Comparison of ENCODE assay signal across 8 mouse cellular contexts in the genomic region with DNA sequence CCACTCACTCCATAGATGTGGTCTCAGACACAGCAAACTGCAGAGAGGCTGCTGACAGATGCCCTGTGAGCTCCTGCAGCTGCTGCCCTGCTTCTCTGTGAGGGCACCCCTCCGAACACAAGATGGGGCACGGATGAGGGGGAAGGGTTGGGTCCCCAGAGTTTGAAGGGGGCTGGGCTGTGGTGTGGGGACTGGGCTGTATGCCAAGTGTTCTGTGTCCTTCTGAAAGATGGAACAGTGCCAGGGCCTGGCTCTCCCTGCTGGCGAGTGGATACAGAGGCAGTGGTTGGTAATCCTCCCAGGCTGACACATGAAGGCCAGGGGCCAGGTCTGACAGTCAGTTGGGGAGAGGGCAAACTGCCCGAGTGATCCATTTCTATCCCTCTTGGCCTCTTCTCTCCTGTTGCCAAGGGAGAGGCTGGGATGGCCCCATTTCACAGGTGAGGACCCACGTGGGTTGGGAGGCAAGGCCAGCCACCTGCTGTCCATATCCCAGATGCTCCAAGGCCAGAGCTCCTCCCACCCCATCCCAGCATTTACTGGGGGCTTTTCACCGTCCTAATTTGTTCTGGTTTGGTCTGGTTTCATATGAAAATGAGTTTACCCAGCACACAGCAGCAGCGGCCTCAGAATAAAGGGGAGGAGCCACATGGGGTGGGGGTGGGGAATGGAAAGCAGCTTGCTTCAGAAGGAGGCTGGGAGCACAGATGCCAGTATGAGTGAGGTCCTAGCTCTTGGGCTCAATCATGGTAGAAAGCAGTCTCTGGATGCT.
DNase-seq lines count a peak whose midpoint lies in the region; ATAC-seq lines count a peak whose summit lies in the region.
"Had no signal": no experiment of that assay in that cellular context is flagged by ENCODE, and none has a peak within 500 bp of the region (broad histone marks: within the 10 kb centered on the region; RNA-seq: fewer than 3 reads in every experiment).

No protein-coding gene starts in this region.

- H3K27me3 ChIP-seq in embryonic facial prominence, embryonic 10.5 days (replicated peaks; ENCODE audit: low read depth, poor library complexity, severe bottlenecking) = no peaks in the 10 kb centered on the region
- H3K27me3 ChIP-seq in forebrain, embryonic 15.5 days = no peaks in the 10 kb centered on the region
- no peaks in the 10 kb centered on the region for H3K27me3 ChIP-seq in midbrain, embryonic 15.5 days (replicated peaks)
- H3K27me3 ChIP-seq: liver, embryonic 15.5 days had no signal

- WGBS in embryonic facial prominence, embryonic 10.5 days = 46% methylated on average over 7 of the region's 7 CpGs
- 3% methylated on average over 7 of the region's 7 CpGs for WGBS in forebrain, embryonic 15.5 days
- 11% methylated on average over 7 of the region's 7 CpGs for WGBS in midbrain, embryonic 15.5 days

- no peak overlapping the region for H3K4me3 ChIP-seq in embryonic facial prominence, embryonic 10.5 days
- H3K4me3 ChIP-seq in forebrain, embryonic 15.5 days = no peak overlapping the region
- H3K4me3 ChIP-seq in midbrain, embryonic 15.5 days = no peak overlapping the region
- H3K4me3 ChIP-seq: liver, embryonic 15.5 days had no signal

- peaks cover 43% of the 10 kb centered on the region for H3K4me1 ChIP-seq in embryonic facial prominence, embryonic 10.5 days
- peaks cover 35% of the 10 kb centered on the region for H3K4me1 ChIP-seq in forebrain, embryonic 15.5 days
- H3K4me1 ChIP-seq in midbrain, embryonic 15.5 days = peaks cover 32% of the 10 kb centered on the region
- H3K4me1 ChIP-seq: liver, embryonic 15.5 days had no signal

- 0 out of 2 replicates have a peak overlapping the region, but pooled peaks have one; percentile 13 for H3K4me2 ChIP-seq in forebrain, embryonic 15.5 days (replicated peaks)
- H3K4me2 ChIP-seq in midbrain, embryonic 15.5 days = 0 out of 2 replicates have a peak overlapping the region, but pooled peaks have one; percentile 1
- H3K4me2 ChIP-seq: liver, embryonic 15.5 days had no signal

- no peaks in the 10 kb centered on the region for H3K9me3 ChIP-seq in embryonic facial prominence, embryonic 10.5 days
- no peaks in the 10 kb centered on the region for H3K9me3 ChIP-seq in forebrain, embryonic 15.5 days
- no peaks in the 10 kb centered on the region for H3K9me3 ChIP-seq in midbrain, embryonic 15.5 days
- H3K9me3 ChIP-seq: liver, embryonic 15.5 days had no signal

- H3K36me3 ChIP-seq in embryonic facial prominence, embryonic 10.5 days (replicated peaks) = no peaks in the 10 kb centered on the region
- H3K36me3 ChIP-seq in forebrain, embryonic 15.5 days = no peaks in the 10 kb centered on the region
- H3K36me3 ChIP-seq in midbrain, embryonic 15.5 days (replicated peaks) = no peaks in the 10 kb centered on the region
- H3K36me3 ChIP-seq: liver, embryonic 15.5 days had no signal

- ATAC-seq in forebrain, embryonic 15.5 days (replicated peaks) = peak; percentile 83
- ATAC-seq in midbrain, embryonic 15.5 days (replicated peaks) = peak; percentile 81

- peak overlapping the region; percentile 26; the same call in 1 of the 2 replicates for H3K27ac ChIP-seq in embryonic facial prominence, embryonic 10.5 days (replicated peaks)
- H3K27ac ChIP-seq in forebrain, embryonic 15.5 days (replicated peaks) = peak overlapping the region; percentile 84
- H3K27ac ChIP-seq in midbrain, embryonic 15.5 days = peak overlapping the region; percentile 58
- H3K27ac ChIP-seq: liver, embryonic 15.5 days had no signal

- H3K9ac ChIP-seq in forebrain, embryonic 15.5 days (replicated peaks) = 0 out of 2 replicates have a peak overlapping the region, but pooled peaks have one; percentile 9
- no peak overlapping the region for H3K9ac ChIP-seq in midbrain, embryonic 15.5 days
- H3K9ac ChIP-seq: liver, embryonic 15.5 days had no signal

- DNase-seq in layer of hippocampus, postnatal 10 days (ENCODE audit: low spot score in 2 of 2) = peak; percentile 52 to 58
- DNase-seq in layer of hippocampus, adult 8-10 months (ENCODE audit: low spot score in 2 of 2) = no peak
- no peak for DNase-seq in embryonic facial prominence, embryonic 10.5 days (ENCODE audit: low spot score)
- DNase-seq in spleen, adult 18-20 months = no peak
- no peak for DNase-seq in gastrocnemius, adult 18-20 months (ENCODE audit: low spot score)

Comparison
In these comparisons a context has a peak if more than half of its experiments do, and no peak if none do; other contexts are left out.
1. DNase-seq: peak in layer of hippocampus, postnatal 10 days (2 of 2); none in layer of hippocampus, adult 8-10 months (0 of 2), embryonic facial prominence, embryonic 10.5 days (single experiment), spleen, adult 18-20 months (0 of 2) and gastrocnemius, adult 18-20 months (single experiment).
2. H3K27ac ChIP-seq: peak in every context shown above with its lines; median percentile 84 in forebrain, embryonic 15.5 days; 58 in midbrain, embryonic 15.5 days; 26 in embryonic facial prominence, embryonic 10.5 days.